Mouse (Mus musculus) erythroblast, embryonic 14.5 days (primary cell): ENCODE measurements around the gene Smarca2.

Experiments
- GATA1 ChIP-seq: IDR thresholded peaks from 2 replicates; pipeline ENCODE4 v1.6.1; 2012; ENCODE audit warnings: low read length, inconsistent platforms, mixed read lengths
- TAL1 ChIP-seq: IDR thresholded peaks from 3 replicates; pipeline ENCODE4 v1.6.1; 2012; ENCODE audit warnings: low read length, inconsistent platforms, mixed read lengths

- TF ChIP-seq TAL1 (no peak), GATA1 (no peak)
Observed at GRCm38 (mm10) chr19:26681549-26681948, 76.7 kb downstream of the Smarca2 start.
